Mouse (Mus musculus): ENCODE data around the gene Ankrd54.

Gene Ankrd54

GRCm38 (mm10) chr15:79075658-79076365, 13.1 kb upstream of the Ankrd54 start:
- no peak for DNase-seq (ENCODE audit: low spot score)

DNA sequence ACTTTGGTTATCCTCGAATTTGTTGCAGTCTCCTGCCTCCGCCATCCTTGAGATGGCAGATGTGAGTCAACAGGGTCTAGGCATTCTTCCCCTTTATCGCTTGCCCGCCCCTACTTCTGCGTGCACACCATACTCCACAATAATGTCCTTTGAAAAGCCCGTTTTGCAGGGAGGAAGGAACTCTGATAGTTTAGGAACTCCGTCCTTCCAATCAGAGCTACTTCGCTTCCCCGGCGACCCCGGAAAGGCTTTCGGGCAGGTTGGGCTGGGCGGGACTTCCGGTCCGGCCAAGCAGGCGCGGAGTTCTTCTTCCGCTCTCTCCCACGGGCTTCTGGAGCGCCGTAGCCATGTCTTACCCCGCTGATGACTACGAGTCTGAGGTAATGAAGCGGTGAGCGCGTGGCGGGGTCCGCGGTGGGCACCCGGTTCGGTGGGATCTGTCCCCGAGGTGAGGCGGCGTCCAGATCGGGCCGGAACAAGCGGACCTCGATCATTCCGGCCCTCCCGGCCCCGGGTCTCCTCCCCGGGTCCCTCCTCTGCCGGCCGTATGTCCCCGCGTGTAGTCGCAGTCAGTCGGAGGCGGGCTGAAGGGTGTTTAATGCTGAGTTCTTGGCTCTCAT, 12.3 kb upstream of the Ankrd54 start, which contains the start of gene Eif3l:
Gene Eif3l, plus strand, starts transcription at position 267 of the 620 bp plus-strand sequence.
- peak; percentile 83 for DNase-seq (ENCODE audit: low spot score)

DNA sequence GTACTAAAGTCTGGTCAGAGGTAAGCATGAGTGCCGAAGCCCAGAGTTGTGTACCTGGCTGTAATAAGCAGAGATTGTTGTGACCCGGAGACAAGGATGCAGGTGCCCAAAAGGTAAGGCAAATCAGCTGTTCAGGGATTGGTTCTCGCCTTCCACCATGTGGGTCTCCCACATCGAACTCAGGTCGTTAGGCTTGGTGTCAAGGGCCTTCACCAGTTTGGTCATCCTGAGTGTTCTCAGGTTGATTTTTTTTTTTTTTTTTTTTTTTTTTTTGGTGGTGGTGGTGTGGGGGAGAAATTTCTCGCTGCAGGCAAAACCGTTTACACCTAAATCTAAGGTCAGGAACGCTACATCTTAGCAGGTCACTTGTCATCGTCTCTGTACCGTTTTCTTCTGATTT, 11.8 kb upstream of the Ankrd54 start:
- no peak for DNase-seq (ENCODE audit: low spot score)

DNA sequence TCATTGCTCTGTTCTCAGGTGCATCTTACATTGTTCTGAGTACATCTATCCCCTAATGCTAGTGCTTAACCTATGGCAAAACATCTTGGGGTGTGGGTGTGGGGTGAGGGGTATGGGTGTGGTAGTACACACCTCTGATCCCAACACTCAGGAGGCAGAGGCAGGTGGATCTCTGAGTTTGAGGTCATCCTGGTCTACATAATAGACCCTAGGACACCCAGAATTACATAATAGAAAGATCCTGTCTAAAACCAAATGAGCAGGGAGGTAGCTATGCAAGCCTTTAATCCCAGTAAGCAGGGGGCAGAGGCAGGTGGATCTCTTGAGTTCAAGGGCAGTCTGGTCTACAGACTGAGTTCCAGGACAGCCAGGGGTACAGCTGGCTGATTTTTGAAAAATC, 11.1 kb upstream of the Ankrd54 start:
- no peak for DNase-seq (ENCODE audit: low spot score)

DNA sequence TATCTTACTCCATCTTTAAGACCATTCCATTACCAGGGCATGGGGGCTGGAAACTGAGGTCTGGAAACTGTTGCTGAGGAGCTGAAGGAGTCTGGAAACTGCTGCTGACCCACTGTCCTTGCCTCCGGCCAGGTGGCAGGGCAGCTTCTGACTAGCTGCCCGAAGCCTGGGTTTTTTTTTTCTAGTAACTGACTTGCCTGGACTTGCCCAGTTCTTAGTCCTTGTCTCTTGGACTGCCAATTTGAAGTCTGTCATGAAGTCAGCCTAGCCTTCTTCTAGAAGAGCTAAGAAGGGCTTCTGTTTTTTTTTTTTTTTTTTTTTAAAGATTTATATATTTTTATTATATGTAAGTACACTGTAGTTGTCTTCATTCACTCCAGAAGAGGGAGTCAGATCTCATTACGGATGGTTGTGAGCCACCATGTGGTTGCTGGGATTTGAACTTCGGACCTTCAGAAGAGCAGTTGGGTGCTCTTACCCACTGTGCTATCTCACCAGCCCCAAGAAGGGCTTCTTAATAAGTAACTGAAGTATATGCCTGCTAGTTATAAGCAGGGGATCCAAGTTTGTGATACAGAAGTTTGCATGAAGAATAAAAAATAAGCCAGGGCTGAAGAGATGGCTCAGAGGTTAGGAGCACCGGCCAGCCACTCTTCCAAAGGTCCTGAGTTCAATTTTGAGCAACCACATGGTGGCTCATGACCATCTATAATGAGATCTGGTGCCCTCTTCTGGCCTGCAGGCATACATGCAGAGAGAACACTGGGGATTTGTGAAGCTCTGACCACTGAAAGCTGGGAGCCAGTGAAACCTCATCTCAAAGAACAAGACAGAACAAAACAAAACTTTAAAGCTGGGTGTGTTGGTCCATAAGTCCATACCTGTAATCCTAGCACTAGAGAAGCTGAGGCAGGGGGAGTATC, 8.7 kb upstream of the Ankrd54 start:
- DNase-seq (ENCODE audit: low spot score), result peak; percentile 42

DNA sequence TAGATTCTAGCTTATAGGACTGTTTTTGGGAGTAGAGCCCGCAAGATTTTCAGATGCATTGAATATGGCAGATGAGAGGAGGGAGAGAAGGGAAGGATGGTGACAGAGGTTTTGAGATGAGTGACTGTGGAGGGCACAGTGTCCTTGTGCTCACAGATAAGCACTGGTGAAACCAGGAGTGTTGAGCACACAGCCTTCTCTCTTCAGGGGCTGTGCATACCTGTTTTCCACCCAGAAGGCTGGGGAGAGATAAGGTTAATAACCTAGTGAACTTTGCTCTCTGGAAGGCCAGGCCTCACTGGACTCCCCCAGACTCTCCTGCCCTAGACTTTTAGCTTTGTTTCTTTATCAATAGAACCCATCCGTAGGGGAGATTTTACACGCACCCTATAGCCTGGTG, 5.7 kb upstream of the Ankrd54 start:
- no peak for DNase-seq (ENCODE audit: low spot score)

GRCm38 (mm10) chr15:79067631-79068030, 4.9 kb upstream of the Ankrd54 start:
- DNase-seq (ENCODE audit: low spot score), result no peak

DNA sequence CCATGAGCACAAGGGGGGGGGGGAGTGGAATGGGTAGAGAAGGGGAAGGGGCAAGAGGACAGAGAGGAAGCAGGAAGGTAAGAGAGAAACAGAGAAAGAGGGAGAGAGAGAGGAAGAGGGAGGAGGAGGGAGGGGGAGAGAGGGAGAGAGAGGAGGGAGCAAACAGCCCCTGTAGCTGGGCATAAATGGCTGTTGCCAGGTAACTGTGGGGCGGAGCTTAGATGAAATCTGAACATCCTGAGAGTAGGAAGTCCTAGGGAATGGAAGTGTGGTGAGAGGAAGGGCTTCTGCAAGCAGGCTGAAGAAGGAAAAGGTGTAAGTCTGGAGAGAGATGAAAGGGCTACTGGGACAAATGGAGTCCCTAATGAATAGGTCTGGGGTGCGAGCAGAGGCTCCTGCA, 3.6 kb upstream of the Ankrd54 start:
- DNase-seq (ENCODE audit: low spot score), result no peak

- DNase-seq (ENCODE audit: low spot score), result no peak
These were observed 2.5 kb upstream of the Ankrd54 start for GRCm38 (mm10) chr15:79065086-79065770.

DNA sequence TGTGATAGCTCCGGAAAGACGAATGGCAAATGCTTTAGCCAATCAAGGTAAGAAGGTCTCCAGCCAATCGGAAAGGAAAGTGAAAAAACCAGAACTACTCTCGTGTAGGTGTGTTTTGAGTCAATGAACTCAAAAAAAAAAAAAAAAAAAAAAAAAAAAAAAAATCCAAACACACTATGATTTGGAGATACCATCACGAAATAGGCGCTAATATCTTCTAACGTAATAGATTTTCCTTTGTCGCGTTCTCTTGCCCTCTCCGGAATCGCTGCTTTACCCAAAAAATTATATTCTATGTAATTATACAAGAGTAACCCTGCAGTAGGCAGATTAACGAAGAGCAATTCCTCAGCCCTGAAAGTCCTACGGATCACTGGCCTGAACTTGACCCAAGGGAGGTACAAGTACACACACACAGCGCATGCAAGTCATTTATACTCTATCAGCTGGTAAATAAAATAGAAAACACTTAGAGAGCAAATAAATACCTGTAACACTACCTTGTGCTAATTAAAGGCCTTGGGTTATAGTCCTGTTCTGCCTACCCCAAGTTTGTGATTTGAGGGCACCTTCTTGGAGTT, 557 bp upstream of the Ankrd54 start:
- no peak for DNase-seq (ENCODE audit: low spot score)

GRCm38 (mm10) chr15:79060887-79061565, 1.7 kb downstream of the Ankrd54 start:
- no peak for DNase-seq (ENCODE audit: low spot score)

- no peak for DNase-seq (ENCODE audit: low spot score)
These were observed 4.8 kb downstream of the Ankrd54 start for GRCm38 (mm10) chr15:79057850-79058249.

DNA sequence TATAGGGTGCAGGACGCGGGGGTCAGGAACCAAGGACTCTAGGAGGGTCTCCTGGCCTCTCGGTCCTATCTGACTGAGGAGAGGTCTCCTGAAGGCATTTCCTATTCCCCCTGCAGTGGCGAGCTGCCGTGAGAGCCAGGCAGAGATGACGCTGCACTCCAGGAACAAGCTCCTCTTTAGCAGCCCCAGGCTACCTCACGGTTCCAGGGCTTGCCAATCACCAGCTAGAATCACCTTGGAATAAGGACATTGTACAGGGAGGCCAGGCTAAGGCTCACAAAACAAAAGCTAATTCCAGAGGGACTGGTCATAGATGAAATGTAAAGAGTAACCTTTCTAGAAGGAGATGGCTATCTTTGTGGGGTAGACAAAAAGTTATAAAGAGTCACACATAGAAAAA, 6.1 kb downstream of the Ankrd54 start:
- no peak for DNase-seq (ENCODE audit: low spot score)

DNA sequence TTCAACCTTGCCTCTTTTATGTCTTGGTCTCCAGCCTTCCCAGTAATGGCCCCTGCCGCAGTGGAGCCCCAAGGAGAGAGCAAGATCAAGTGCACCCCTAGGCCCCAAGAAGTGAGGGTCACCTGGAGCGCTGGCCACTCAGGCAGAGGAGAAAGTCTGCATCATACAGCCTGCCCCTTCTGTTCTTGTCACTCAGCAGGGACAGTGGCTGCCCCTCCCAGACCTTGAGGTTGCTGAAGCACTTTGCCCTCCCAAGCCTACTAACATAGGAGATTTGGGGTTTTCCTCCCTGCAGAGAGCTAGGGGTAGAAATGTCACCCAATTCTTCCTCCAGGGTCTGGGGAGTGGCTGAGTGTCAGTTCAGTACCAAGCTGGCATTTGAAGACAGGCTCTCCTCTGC, 10.3 kb downstream of the Ankrd54 start:
- no peak for DNase-seq (ENCODE audit: low spot score)

GRCm38 (mm10) chr15:79051461-79052360, 11.0 kb downstream of the Ankrd54 start:
- DNase-seq (ENCODE audit: low spot score), result no peak

DNA sequence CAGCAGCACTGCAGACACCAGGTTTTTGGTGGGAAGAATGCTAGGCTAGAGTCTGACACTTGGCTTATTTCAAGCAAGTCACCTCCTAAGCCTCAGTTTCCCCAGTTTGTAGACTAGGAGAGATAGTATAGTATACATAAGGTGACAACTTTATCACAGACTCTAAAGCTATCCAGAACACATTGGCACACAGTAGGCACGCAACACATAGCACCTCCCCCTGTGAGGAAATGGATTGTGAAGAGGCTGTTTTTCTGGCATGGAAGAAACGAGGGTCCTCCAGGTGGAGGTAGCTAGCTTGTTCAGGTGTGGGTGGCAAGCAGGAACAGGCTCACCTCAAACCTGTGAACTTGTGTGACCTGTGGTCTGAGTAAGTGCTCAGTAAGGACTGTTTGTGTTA, 11.7 kb downstream of the Ankrd54 start:
- DNase-seq (ENCODE audit: low spot score), result no peak

GRCm38 (mm10) chr15:79050160-79050845, 12.4 kb downstream of the Ankrd54 start:
- no peak for DNase-seq (ENCODE audit: low spot score)

DNA sequence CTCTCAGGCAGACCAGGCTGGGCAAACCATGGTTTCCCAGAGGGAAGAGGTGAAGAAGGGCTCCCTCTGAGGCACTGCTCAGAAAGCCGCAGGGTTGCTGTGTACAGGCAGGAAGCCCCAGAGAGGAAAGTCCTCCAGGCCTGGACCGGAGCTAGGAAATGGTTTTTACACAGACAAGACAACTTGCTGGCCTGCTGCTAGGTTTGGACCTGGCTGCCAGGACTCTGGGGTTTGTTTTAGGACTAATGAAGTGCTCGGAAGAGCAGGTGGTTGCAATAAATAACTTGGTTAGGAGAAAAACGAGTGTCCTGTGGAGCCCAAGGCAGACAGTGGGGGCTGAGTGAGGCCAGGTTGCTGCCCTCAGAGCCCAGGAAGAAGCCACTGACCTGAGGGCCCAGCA, 14.5 kb downstream of the Ankrd54 start:
- no peak for DNase-seq (ENCODE audit: low spot score)

- no peak for DNase-seq (ENCODE audit: low spot score)
These were observed 17.9 kb downstream of the Ankrd54 start for GRCm38 (mm10) chr15:79044837-79045236.
